Mouse (Mus musculus) brain, embryonic 14.5 days (tissue): ENCODE measurements around the gene Nrxn1. TPM values are rescaled to one million over a fixed set of nuclear protein-coding genes. Genes with fewer than 3 reads are reported as not detected.

Experiments
- DNase-seq: peaks from one replicate; pipeline ENCODE4 v3.0.0-alpha.2; 2011; ENCODE audit warnings: low read depth
- CTCF ChIP-seq: fragments of 200-500 bp; IDR thresholded peaks from 2 replicates; pipeline ENCODE4 v1.5.1; 2012; ENCODE audit warnings: inconsistent platforms, mild to moderate bottlenecking, moderate library complexity, borderline replicate concordance; ENCODE audit not compliant: insufficient read depth, insufficient read length; ENCODE audit errors: extremely low read depth
- POLR2A ChIP-seq: fragments of 200-500 bp; IDR thresholded peaks from 2 replicates; pipeline ENCODE4 v1.6.1; 2012; ENCODE audit warnings: mild to moderate bottlenecking, inconsistent platforms, borderline replicate concordance; ENCODE audit not compliant: poor library complexity, insufficient read depth, insufficient read length, severe bottlenecking; ENCODE audit errors: extremely low read depth
- polyA plus RNA-seq: library from polyadenylated mRNA; depleted of rRNA; stranded (reverse); fragments of >200 nt; gene quantifications from 2 replicates; pipeline ENCODE4 v1.2.3, GENCODE M21; 2012

Gene Nrxn1
- polyA plus RNA-seq, 1 experiment = 123 TPM

GRCm38 (mm10) chr17:90788491-90789127, 304.3 kb downstream of the Nrxn1 start:
- no peak for TF ChIP-seq POLR2A
- no peak for TF ChIP-seq CTCF
- peak; percentile 57 for DNase-seq

GRCm38 (mm10) chr17:90788040-90788439, 304.8 kb downstream of the Nrxn1 start:
- no peak for TF ChIP-seq POLR2A
- no peak for TF ChIP-seq CTCF
- no peak for DNase-seq

GRCm38 (mm10) chr17:90787121-90787788, 305.6 kb downstream of the Nrxn1 start:
- no peak for TF ChIP-seq CTCF
- TF ChIP-seq POLR2A = no peak
- no peak for DNase-seq

GRCm38 (mm10) chr17:90780481-90780880, 312.4 kb downstream of the Nrxn1 start:
- no peak for TF ChIP-seq POLR2A
- TF ChIP-seq CTCF = no peak
- DNase-seq = no peak

GRCm38 (mm10) chr17:90775397-90775796, 317.5 kb downstream of the Nrxn1 start:
- no peak for DNase-seq
- TF ChIP-seq POLR2A (no peak), CTCF (no peak)

- TF ChIP-seq POLR2A (no peak), CTCF (peak; percentile 16; the same call in 1 of the 2 replicates)
- no peak for DNase-seq
Observed at GRCm38 (mm10) chr17:90773233-90773632, 319.6 kb downstream of the Nrxn1 start.

GRCm38 (mm10) chr17:90768216-90768615, 324.7 kb downstream of the Nrxn1 start:
- peak; percentile 78 for DNase-seq
- TF ChIP-seq CTCF (no peak), POLR2A (no peak)

GRCm38 (mm10) chr17:90727124-90727523, 365.7 kb downstream of the Nrxn1 start:
- TF ChIP-seq POLR2A = no peak
- no peak for TF ChIP-seq CTCF
- DNase-seq = peak; percentile 65

- peak; percentile 88 for DNase-seq
- no peak for TF ChIP-seq POLR2A
- no peak for TF ChIP-seq CTCF
Observed at GRCm38 (mm10) chr17:90704773-90705172, 388.1 kb downstream of the Nrxn1 start.

GRCm38 (mm10) chr17:90702626-90703025, 390.2 kb downstream of the Nrxn1 start:
- TF ChIP-seq POLR2A (no peak), CTCF (no peak)
- DNase-seq = no peak

GRCm38 (mm10) chr17:90696071-90696800, 396.6 kb downstream of the Nrxn1 start:
- peak; percentile 93 for DNase-seq
- no peak for TF ChIP-seq CTCF
- TF ChIP-seq POLR2A = no peak
